Mouse (Mus musculus): ENCODE data around the gene Yipf1. TPM values are rescaled to one million over a fixed set of nuclear protein-coding genes. Genes with fewer than 3 reads are reported as not detected.

Yipf1 gene
- total RNA-seq, 2 experiments from 2014 or later: 49.9 to 53.6 TPM

DNA sequence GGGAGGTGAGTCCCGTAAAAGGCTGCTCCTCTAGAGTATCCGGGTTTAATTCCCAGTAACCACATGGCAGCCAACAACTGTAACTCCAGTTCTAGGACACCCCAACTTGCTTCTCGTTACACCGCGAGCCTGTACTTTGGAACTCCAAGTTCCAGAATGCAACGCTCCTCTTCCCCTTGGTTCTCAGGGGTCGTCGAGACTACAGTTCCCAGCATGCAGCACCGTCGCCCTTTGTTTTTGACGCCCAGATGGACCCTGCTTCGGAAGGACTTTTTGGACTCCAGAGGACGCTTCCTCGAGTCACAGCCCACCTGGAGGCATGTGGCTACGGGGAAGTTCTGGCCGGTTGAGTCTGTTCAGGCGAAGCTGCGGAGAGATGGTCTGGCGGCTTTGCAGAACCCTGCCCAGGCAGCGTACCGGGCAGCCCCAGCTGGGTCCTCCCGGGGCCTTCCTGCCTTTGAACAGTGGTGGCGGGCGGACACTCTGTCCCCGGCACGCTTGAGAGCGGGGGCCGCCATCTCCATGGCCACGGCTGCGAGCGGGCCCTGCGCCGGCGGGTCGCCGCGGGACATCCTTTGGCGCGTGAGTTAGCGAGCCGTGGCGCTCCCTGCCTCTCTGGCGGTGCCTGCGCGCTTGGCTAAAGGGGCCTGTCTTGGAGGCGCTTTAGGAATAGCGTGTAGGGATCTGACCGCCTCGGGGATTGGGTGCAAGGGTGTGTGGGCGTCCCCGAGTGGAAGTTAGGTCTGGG, 53.6 kb downstream of the Yipf1 start, which contains the start of gene Ndc1:
Gene Ndc1 (plus strand): TSS at position 218 of the 748 bp plus-strand sequence.
- DNase-seq (ENCODE audit: low spot score in 2 of 2): peak; percentile 89 to 94

- no peak for DNase-seq (ENCODE audit: low spot score in 2 of 2)
These were observed 58.1 kb downstream of the Yipf1 start for GRCm38 (mm10) chr4:107372304-107372703.

GRCm38 (mm10) chr4:107374677-107375076, 60.5 kb downstream of the Yipf1 start:
- DNase-seq (ENCODE audit: low spot score in 2 of 2): no peak

- DNase-seq (ENCODE audit: low spot score in 2 of 2): no peak
These were observed 64.8 kb downstream of the Yipf1 start for GRCm38 (mm10) chr4:107378954-107379353.

DNA sequence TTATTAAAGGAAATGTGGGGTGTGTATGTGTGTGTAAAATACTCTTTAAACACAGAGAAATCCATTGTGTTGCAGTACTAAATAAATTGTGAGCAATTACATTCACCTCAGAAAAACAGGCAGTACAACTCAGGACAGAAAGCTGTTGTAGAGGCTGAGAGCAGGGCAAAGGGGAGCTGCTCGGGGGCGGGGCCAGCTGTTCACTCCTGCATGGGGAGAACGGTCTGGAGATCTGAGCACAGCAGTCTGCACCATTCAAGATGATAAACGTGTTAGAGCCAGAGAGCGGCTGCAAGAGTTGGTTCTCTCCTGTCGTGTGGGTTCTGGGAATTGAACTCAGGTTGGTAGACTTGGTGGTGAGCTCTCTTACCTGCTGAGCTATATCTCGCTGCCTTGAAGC, 66.7 kb downstream of the Yipf1 start:
- DNase-seq (ENCODE audit: low spot score in 2 of 2): no peak

DNA sequence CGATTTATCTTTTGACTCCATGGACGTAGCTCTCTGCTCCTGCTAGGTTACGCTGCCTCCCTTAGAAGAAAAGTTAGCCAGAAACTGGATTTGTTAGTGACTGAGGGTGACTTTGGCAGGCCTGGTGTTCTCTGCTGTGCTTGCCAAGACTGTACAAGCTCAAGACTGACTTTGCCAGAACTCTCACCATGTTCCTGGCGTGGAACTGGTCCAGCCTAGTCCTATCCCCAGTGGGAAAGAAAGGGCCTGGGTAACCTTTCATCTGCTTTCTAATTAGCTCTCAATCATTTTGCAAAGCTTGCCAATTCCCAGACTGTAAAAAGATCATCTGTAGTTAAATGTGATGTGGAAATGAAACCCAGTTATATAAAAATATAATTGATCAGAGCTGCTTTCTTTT, 72.9 kb downstream of the Yipf1 start:
- DNase-seq (ENCODE audit: low spot score in 2 of 2): peak; percentile 30 to 64

- peak in 1 of 2 experiments; percentile 15 for DNase-seq (ENCODE audit: low spot score in 2 of 2)
These were observed 73.3 kb downstream of the Yipf1 start for GRCm38 (mm10) chr4:107387465-107387864.

DNA sequence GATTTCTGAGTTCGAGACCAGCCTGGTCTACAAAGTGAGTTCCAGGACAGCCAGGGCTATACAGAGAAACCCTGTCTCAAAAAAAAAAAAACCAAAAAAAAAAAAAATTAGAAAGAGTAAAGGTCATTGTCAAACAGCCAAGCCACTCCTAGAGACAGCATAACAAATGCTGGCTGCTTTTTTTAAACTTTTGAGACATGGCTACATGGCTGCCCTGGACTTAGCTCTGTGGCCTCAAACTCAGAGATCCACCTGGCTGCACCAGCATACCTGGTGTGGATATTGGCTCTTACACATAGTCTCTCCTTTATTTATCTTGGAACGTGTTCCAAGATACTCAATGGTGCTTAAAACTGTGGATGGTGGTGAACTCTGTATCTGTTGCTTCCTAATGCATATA, 74.1 kb downstream of the Yipf1 start:
- no peak for DNase-seq (ENCODE audit: low spot score in 2 of 2)

GRCm38 (mm10) chr4:107389345-107389744, 75.2 kb downstream of the Yipf1 start:
- no peak for DNase-seq (ENCODE audit: low spot score in 2 of 2)

DNA sequence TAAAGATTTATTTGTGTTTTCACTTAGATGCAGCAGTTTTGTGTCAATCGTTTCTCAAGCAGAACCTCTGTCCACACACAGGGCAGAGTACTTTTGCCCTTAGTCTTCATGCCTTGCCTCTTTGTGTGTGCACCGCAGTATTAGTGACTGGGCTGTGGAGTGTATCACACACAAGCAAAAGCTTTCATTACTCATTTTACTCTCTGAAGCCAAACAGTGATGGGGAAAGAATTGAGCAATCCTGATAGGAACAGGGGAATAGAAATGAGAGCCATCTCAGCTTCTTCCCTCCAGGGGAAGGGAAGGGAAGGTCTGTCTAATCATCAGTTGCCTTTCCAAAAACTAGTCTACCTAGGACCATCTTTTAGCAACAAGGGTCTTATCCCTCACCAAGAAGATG, 79.6 kb downstream of the Yipf1 start:
- no peak for DNase-seq (ENCODE audit: low spot score in 2 of 2)

Other genes starting within 250 kb of the Yipf1 start
- gene Mrpl37, start 247.5 kb upstream of the Yipf1 start, total RNA-seq (2021): 10 to 100 TPM; 66.5 to 69.1 TPM
- gene Cyb5rl, start 247.4 kb upstream of the Yipf1 start, total RNA-seq (2021): 10 to 100 TPM; 11.0 to 12.4 TPM
- gene Cdcp2, start 217.5 kb upstream of the Yipf1 start, total RNA-seq (2021): not detected
- 100 to 1,000 TPM; 187 to 193 TPM for gene Tmem59, start 136.0 kb upstream of the Yipf1 start, total RNA-seq (2021)
- 10 to 100 TPM; 19.6 to 21.1 TPM for gene Tceanc2, start 135.2 kb upstream of the Yipf1 start, total RNA-seq (2021)
- gene Ldlrad1, start 105.2 kb upstream of the Yipf1 start, total RNA-seq (2021): under 1 TPM in 1 of 2 experiments, not detected in 1; 0.41 TPM
- gene Lrrc42, start 60.8 kb upstream of the Yipf1 start, total RNA-seq (2021): 10 to 100 TPM; 38.5 to 42.3 TPM
- gene Hspb11, start 60.8 kb upstream of the Yipf1 start, total RNA-seq (2021): 10 to 100 TPM; 19.3 to 21.3 TPM
- not detected for gene Dio1, start 7.2 kb upstream of the Yipf1 start, total RNA-seq (2021)
- gene Ndc1, start 53.4 kb downstream of the Yipf1 start, total RNA-seq (2021): 10 to 100 TPM; 15.2 to 15.4 TPM
- 1 to 10 TPM; 1.1 to 1.3 TPM for gene Glis1, start 120.2 kb downstream of the Yipf1 start, total RNA-seq (2021)